ENCODE assay signal across 8 mouse cellular contexts in the genomic region with DNA sequence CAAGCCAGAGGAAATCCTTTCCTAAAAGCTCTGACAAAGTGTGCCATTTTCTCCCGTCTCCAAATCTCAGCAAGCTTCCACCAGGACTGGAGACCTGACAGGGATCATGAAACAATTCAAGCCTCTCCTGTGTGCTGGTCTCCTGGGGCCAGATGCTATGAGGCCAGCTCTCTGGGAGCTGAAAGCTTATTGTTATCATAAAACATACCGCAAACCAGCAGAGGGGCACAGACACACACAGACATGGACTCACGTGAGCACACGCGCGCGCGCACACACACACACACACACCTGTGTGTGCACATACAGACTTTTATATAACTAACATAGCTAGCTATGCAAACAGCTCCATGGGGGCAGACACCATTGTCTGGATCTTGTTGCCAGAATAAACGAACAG. TPM values are rescaled to one million over a fixed set of nuclear protein-coding genes. Genes with fewer than 3 reads are reported as not detected.
DNase-seq lines count a peak whose midpoint lies in the region; ATAC-seq and TF ChIP-seq lines count a peak whose summit lies in the region.

No protein-coding gene starts in this region.

- no peaks in the 10 kb centered on the region for H3K27me3 ChIP-seq in heart, postnatal 0 days (ENCODE audit: control insufficient read depth, insufficient read depth, low read length)
- H3K27me3 ChIP-seq in heart, adult 2 months (ENCODE audit: control insufficient read depth, insufficient read depth, low read length), result no peaks in the 10 kb centered on the region
- no peaks in the 10 kb centered on the region for H3K27me3 ChIP-seq in embryonic facial prominence, embryonic 13.5 days
- no peaks in the 10 kb centered on the region for H3K27me3 ChIP-seq in hindbrain, postnatal 0 days (ENCODE audit: insufficient read depth, low read length)
- no peaks in the 10 kb centered on the region for H3K27me3 ChIP-seq in midbrain, postnatal 0 days (ENCODE audit: insufficient read depth, low read length)

- peak overlapping the region; percentile 53 for H3K27ac ChIP-seq in heart, postnatal 0 days (ENCODE audit: low read depth)
- no peak overlapping the region for H3K27ac ChIP-seq in heart, adult 2 months
- no peak overlapping the region for H3K27ac ChIP-seq in embryonic facial prominence, embryonic 13.5 days
- H3K27ac ChIP-seq in hindbrain, postnatal 0 days, result peak overlapping the region; percentile 91
- H3K27ac ChIP-seq in midbrain, postnatal 0 days (ENCODE audit: low read depth, low read length), result peak overlapping the region; percentile 81

- peak overlapping the region; percentile 81; the same call in 1 of the 2 replicates for H3K9ac ChIP-seq in heart, postnatal 0 days (replicated peaks; ENCODE audit: low read depth, low read length)
- no peak overlapping the region for H3K9ac ChIP-seq in heart, adult 2 months (ENCODE audit: low read depth, low read length)
- H3K9ac ChIP-seq in embryonic facial prominence, embryonic 13.5 days, result peak overlapping the region; percentile 44; the same call in 1 of the 2 replicates
- H3K9ac ChIP-seq in hindbrain, postnatal 0 days (replicated peaks; ENCODE audit: low read length), result peak overlapping the region; percentile 96
- H3K9ac ChIP-seq in midbrain, postnatal 0 days (replicated peaks; ENCODE audit: low read length, poor library complexity, severe bottlenecking), result peak overlapping the region; percentile 96

- H3K4me1 ChIP-seq in heart, postnatal 0 days (ENCODE audit: control insufficient read depth, insufficient read depth), result peaks cover 15% of the 10 kb centered on the region; the same call in 1 of the 2 replicates
- peaks cover 3% of the 10 kb centered on the region for H3K4me1 ChIP-seq in heart, adult 2 months (ENCODE audit: control insufficient read depth, insufficient read depth, low read length)
- peaks cover 14% of the 10 kb centered on the region for H3K4me1 ChIP-seq in embryonic facial prominence, embryonic 13.5 days
- peaks cover 9% of the 10 kb centered on the region; the same call in 1 of the 2 replicates for H3K4me1 ChIP-seq in hindbrain, postnatal 0 days (ENCODE audit: insufficient read depth, low read length)
- H3K4me1 ChIP-seq in midbrain, postnatal 0 days (ENCODE audit: insufficient read depth, low read length), result 0 out of 2 replicates have a peak, but pooled peaks cover 3% of the 10 kb centered on the region

- 0 out of 2 replicates have a peak, but pooled peaks have one; percentile 2 for TF ChIP-seq CTCF in heart, postnatal 0 days (IDR thresholded peaks at IDR 0.05; ENCODE audit: low read depth)
- TF ChIP-seq CTCF in heart, adult 2 months (IDR thresholded peaks at IDR 0.05), result no peak
- no peak for TF ChIP-seq CTCF in hindbrain, postnatal 0 days (IDR thresholded peaks at IDR 0.05; ENCODE audit: low read depth)
- peak; percentile 21; the same call in 1 of the 2 replicates for TF ChIP-seq CTCF in midbrain, postnatal 0 days (IDR thresholded peaks at IDR 0.05)

- no peaks in the 10 kb centered on the region; the same call in 1 of the 2 replicates for H3K9me3 ChIP-seq in heart, postnatal 0 days (replicated peaks; ENCODE audit: control insufficient read depth, low read length)
- no peaks in the 10 kb centered on the region for H3K9me3 ChIP-seq in embryonic facial prominence, embryonic 13.5 days
- no peaks in the 10 kb centered on the region for H3K9me3 ChIP-seq in hindbrain, postnatal 0 days (ENCODE audit: low read length)
- H3K9me3 ChIP-seq in midbrain, postnatal 0 days (ENCODE audit: low read length), result no peaks in the 10 kb centered on the region

- TF ChIP-seq EP300 in heart, postnatal 0 days (IDR thresholded peaks at IDR 0.05; ENCODE audit: low read depth), result no peak
- TF ChIP-seq EP300 in heart, adult 2 months (IDR thresholded peaks at IDR 0.05; ENCODE audit: insufficient read depth, low read depth, low read length), result no peak

- H3K4me2 ChIP-seq in heart, postnatal 0 days (ENCODE audit: low read depth, low read length), result peak overlapping the region; percentile 90
- H3K4me2 ChIP-seq in embryonic facial prominence, embryonic 13.5 days, result peak overlapping the region; percentile 64
- H3K4me2 ChIP-seq in hindbrain, postnatal 0 days (ENCODE audit: low read depth, low read length), result peak overlapping the region; percentile 73
- peak overlapping the region; percentile 67 for H3K4me2 ChIP-seq in midbrain, postnatal 0 days (ENCODE audit: low read depth, low read length, poor library complexity, severe bottlenecking)

- 57% methylated on average over 9 of the region's 9 CpGs for WGBS in heart, postnatal 0 days
- WGBS in heart, adult 2 months, result 59% methylated on average over 9 of the region's 9 CpGs
- 79% methylated on average over 9 of the region's 9 CpGs for WGBS in embryonic facial prominence, embryonic 13.5 days
- 51% methylated on average over 9 of the region's 9 CpGs for WGBS in hindbrain, postnatal 0 days
- 55% methylated on average over 9 of the region's 9 CpGs for WGBS in midbrain, postnatal 0 days

- H3K36me3 ChIP-seq in heart, postnatal 0 days (replicated peaks; ENCODE audit: control insufficient read depth, insufficient read depth, low read length), result no peaks in the 10 kb centered on the region
- no peaks in the 10 kb centered on the region for H3K36me3 ChIP-seq in heart, adult 2 months (ENCODE audit: control insufficient read depth, insufficient read depth, low read length)
- peaks cover 10% of the 10 kb centered on the region for H3K36me3 ChIP-seq in embryonic facial prominence, embryonic 13.5 days
- no peaks in the 10 kb centered on the region for H3K36me3 ChIP-seq in hindbrain, postnatal 0 days (ENCODE audit: insufficient read depth, low read length)
- no peaks in the 10 kb centered on the region for H3K36me3 ChIP-seq in midbrain, postnatal 0 days (ENCODE audit: insufficient read depth, low read length)

- TF ChIP-seq POLR2A in heart, adult 2 months (IDR thresholded peaks at IDR 0.05; ENCODE audit: insufficient read depth, low read depth, low read length), result no peak

- no peak for ATAC-seq in heart, postnatal 0 days (ENCODE audit: insufficient read depth, low read depth)
- ATAC-seq in embryonic facial prominence, embryonic 13.5 days (ENCODE audit: insufficient number of reproducible peaks, insufficient read depth, low FRiP score, low TSS enrichment, low read depth), result no peak
- no peak for ATAC-seq in hindbrain, postnatal 0 days
- ATAC-seq in midbrain, postnatal 0 days (ENCODE audit: low FRiP score), result no peak

- intact Hi-C loops in heart, adult 2 months (cut with DNase I), result no loop called here

- no peak for DNase-seq in heart, postnatal 0 days (ENCODE audit: low spot score)
- no peak for DNase-seq in heart, adult 2 months
- DNase-seq in hindbrain, postnatal 0 days (ENCODE audit: low spot score), result peak; percentile 49
- peak; percentile 51 for DNase-seq in midbrain, postnatal 0 days (ENCODE audit: low spot score)
- no peak for DNase-seq in ovary, adult 18-20 months (ENCODE audit: low spot score)
- no peak for DNase-seq in adrenal gland, adult 2 months
- no peak for DNase-seq in embryo, embryonic 10 days (ENCODE audit: low spot score)

- H3K4me3 ChIP-seq in heart, postnatal 0 days (ENCODE audit: low read depth, low read length), result peak overlapping the region; percentile 80
- H3K4me3 ChIP-seq in heart, adult 2 months, result no peak overlapping the region
- peak overlapping the region; percentile 91 for H3K4me3 ChIP-seq in embryonic facial prominence, embryonic 13.5 days
- peak overlapping the region; percentile 96 for H3K4me3 ChIP-seq in hindbrain, postnatal 0 days (ENCODE audit: low read length)
- peak overlapping the region; percentile 94 for H3K4me3 ChIP-seq in midbrain, postnatal 0 days (ENCODE audit: low read depth, low read length)

- H3K79me2 ChIP-seq in heart, adult 2 months (replicated peaks; ENCODE audit: control insufficient read depth, insufficient read depth, low read length), result 0 out of 2 replicates have a peak, but pooled peaks cover 1% of the 10 kb centered on the region

RNA-seq across cellular contexts. Expression of a gene that starts 1.5 kb away (rescaled TPM):
- 23.0 and 30.7 TPM in 2 replicates for total RNA-seq in heart, postnatal 0 days (2014; rRNA removed; ENCODE audit: low replicate concordance)
- polyA plus RNA-seq in heart, postnatal 0 days (2015; fragmentation: Nextera tagmentation; extraction: Ambion mirVana), result 11.1 and 11.9 TPM in 2 replicates
- 10 to 100 TPM in 1 of 2 experiments, 1 to 10 TPM in 1; 9.4 to 10.2 TPM for total RNA-seq in heart, adult 2 months (2021)
- 16.7 and 22.1 TPM in 2 replicates for polyA plus RNA-seq in heart, adult 2 months (2012; rRNA removed)
- polyA plus RNA-seq in embryonic facial prominence, embryonic 13.5 days (2015; fragmentation: Nextera tagmentation; extraction: Ambion mirVana), result 19.8 and 20.0 TPM in 2 replicates
- total RNA-seq in hindbrain, postnatal 0 days (2014; rRNA removed), result 25.7 and 28.6 TPM in 2 replicates
- polyA plus RNA-seq in hindbrain, postnatal 0 days (2015; fragmentation: Nextera tagmentation; extraction: Ambion mirVana), result 11.4 and 12.5 TPM in 2 replicates
- total RNA-seq in midbrain, postnatal 0 days (2014; rRNA removed), result 22.1 and 24.6 TPM in 2 replicates
- 13.7 and 14.6 TPM in 2 replicates for polyA plus RNA-seq in midbrain, postnatal 0 days (2015; fragmentation: Nextera tagmentation; extraction: Ambion mirVana)
- total RNA-seq in adrenal gland, adult 2 months (2021), result 10 to 100 TPM in 1 of 2 experiments, 1 to 10 TPM in 1; 6.7 to 12.0 TPM
- polyA plus RNA-seq in adrenal gland, adult 2 months (2012; rRNA removed), result 15.0 and 16.0 TPM in 2 replicates

RNA-seq across cellular contexts. Expression of a gene that starts 25.0 kb away (rescaled TPM):
- total RNA-seq in heart, postnatal 0 days (2014; rRNA removed; ENCODE audit: low replicate concordance), result 231 and 353 TPM in 2 replicates
- polyA plus RNA-seq in heart, postnatal 0 days (2015; fragmentation: Nextera tagmentation; extraction: Ambion mirVana), result 305 and 324 TPM in 2 replicates
- total RNA-seq in heart, adult 2 months (2021), result 100 to 1,000 TPM; 213 to 237 TPM
- polyA plus RNA-seq in heart, adult 2 months (2012; rRNA removed), result 205 and 285 TPM in 2 replicates
- polyA plus RNA-seq in embryonic facial prominence, embryonic 13.5 days (2015; fragmentation: Nextera tagmentation; extraction: Ambion mirVana), result 209 and 224 TPM in 2 replicates
- 106 and 267 TPM in 2 replicates for total RNA-seq in hindbrain, postnatal 0 days (2014; rRNA removed)
- 218 and 219 TPM in 2 replicates for polyA plus RNA-seq in hindbrain, postnatal 0 days (2015; fragmentation: Nextera tagmentation; extraction: Ambion mirVana)
- 109 and 128 TPM in 2 replicates for total RNA-seq in midbrain, postnatal 0 days (2014; rRNA removed)
- polyA plus RNA-seq in midbrain, postnatal 0 days (2015; fragmentation: Nextera tagmentation; extraction: Ambion mirVana), result 194 and 204 TPM in 2 replicates
- 100 to 1,000 TPM in 1 of 2 experiments, 10 to 100 TPM in 1; 77.9 to 111 TPM for total RNA-seq in adrenal gland, adult 2 months (2021)
- 46.0 and 52.3 TPM in 2 replicates for polyA plus RNA-seq in adrenal gland, adult 2 months (2012; rRNA removed)

Comparison
In these comparisons a context has a peak if more than half of its experiments do, and no peak if none do; other contexts are left out.
1. H3K27ac ChIP-seq: peak in heart, postnatal 0 days (single experiment), hindbrain, postnatal 0 days (single experiment) and midbrain, postnatal 0 days (single experiment); none in heart, adult 2 months (single experiment) and embryonic facial prominence, embryonic 13.5 days (single experiment).
2. CTCF ChIP-seq: peak in heart, postnatal 0 days (single experiment) and midbrain, postnatal 0 days (single experiment); none in heart, adult 2 months (single experiment) and hindbrain, postnatal 0 days (single experiment).
3. DNase-seq: peak in hindbrain, postnatal 0 days (single experiment) and midbrain, postnatal 0 days (single experiment); none in heart, postnatal 0 days (single experiment), heart, adult 2 months (0 of 2), ovary, adult 18-20 months (single experiment), adrenal gland, adult 2 months (single experiment) and embryo, embryonic 10 days (single experiment).
4. Peak in every context shown above with its lines, with median percentiles within 50 percentile points of each other: H3K4me2 ChIP-seq.